Mouse (Mus musculus) small intestine, adult 2 months (tissue): ENCODE measurements around the gene Plek.

Experiments used
- CTCF ChIP-seq: fragments of 200-500 bp; IDR thresholded peaks from 2 replicates; pipeline ENCODE4 v1.5.1; 2012; ENCODE audit warnings: low read depth, mild to moderate bottlenecking, control low read depth, inconsistent platforms, low read length, moderate library complexity, mixed read lengths; ENCODE audit not compliant: insufficient replicate concordance, insufficient read length; ENCODE audit errors: extremely low read depth
- POLR2A ChIP-seq: fragments of 200-500 bp; IDR thresholded peaks from 2 replicates; pipeline ENCODE4 v1.6.1; 2012; ENCODE audit warnings: low read depth, mild to moderate bottlenecking, control low read depth, inconsistent platforms, low read length, moderate library complexity

- TF ChIP-seq CTCF: no peak
- TF ChIP-seq POLR2A: no peak
These were observed 64.3 kb downstream of the Plek start for GRCm38 (mm10) chr11:16987745-16988328.
